Mouse (Mus musculus) megakaryocyte, embryonic 14.5 days (primary cell): Measurements from ENCODE around the gene Cmtm8. TPM values are rescaled to one million over a fixed set of nuclear protein-coding genes. Genes with fewer than 3 reads are reported as not detected.

Source experiments
- H3K27me3 ChIP-seq: replicated peaks from 2 replicates; pipeline ENCODE3; 2012; ENCODE audit warnings: inconsistent platforms
- H3K36me3 ChIP-seq: replicated peaks from 2 replicates; pipeline ENCODE3; 2012; ENCODE audit warnings: low read length, inconsistent platforms, mixed read lengths
- H3K4me1 ChIP-seq: 2 replicates; pipeline ENCODE4 v1.6.1; 2012; ENCODE audit warnings: inconsistent platforms
- H3K4me3 ChIP-seq: replicated peaks from 2 replicates; pipeline ENCODE3; 2012; ENCODE audit warnings: moderate library complexity, mild to moderate bottlenecking, inconsistent platforms
- H3K9me3 ChIP-seq: 2 replicates; pipeline ENCODE4 v1.6.1; 2012; ENCODE audit warnings: inconsistent platforms
- FLI1 ChIP-seq: IDR thresholded peaks from 2 replicates; pipeline ENCODE4 v1.6.1; 2012; ENCODE audit warnings: low read length, inconsistent platforms, mixed read lengths
- GATA1 ChIP-seq: IDR thresholded peaks from 3 replicates; pipeline ENCODE4 v1.6.1; 2012; ENCODE audit warnings: mixed read lengths, low read length, inconsistent platforms, borderline replicate concordance
- polyA plus RNA-seq: library from polyadenylated mRNA; stranded (reverse); fragments of >175 nt; gene quantifications from 2 replicates; pipeline ENCODE4 v1.2.3, GENCODE M21; 2012; ENCODE audit warnings: low replicate concordance; ENCODE audit not compliant: insufficient read depth

Gene Cmtm8
- polyA plus RNA-seq, 1 experiment, result 3.0 TPM

- TF ChIP-seq FLI1 (no peak), GATA1 (no peak)
- Histone ChIP-seq H3K36me3 (no peaks in the 10 kb centered on the region), H3K4me1 (no peaks in the 10 kb centered on the region; the same call in 1 of the 2 replicates), H3K9me3 (peaks cover 4% of the 10 kb centered on the region), H3K27me3 (peaks cover 39% of the 10 kb centered on the region), H3K4me3 (peak overlapping the region; percentile 21)
Measured at GRCm38 (mm10) chr9:114805151-114805671, 38.7 kb downstream of the Cmtm8 start.

GRCm38 (mm10) chr9:114802191-114802590, 41.8 kb downstream of the Cmtm8 start:
- TF ChIP-seq FLI1 (no peak), GATA1 (no peak)
- Histone ChIP-seq H3K9me3 (peaks cover 4% of the 10 kb centered on the region), H3K27me3 (peaks cover 53% of the 10 kb centered on the region), H3K36me3 (no peaks in the 10 kb centered on the region), H3K4me3 (no peak overlapping the region), H3K4me1 (peaks cover 7% of the 10 kb centered on the region; the same call in 1 of the 2 replicates)

DNA sequence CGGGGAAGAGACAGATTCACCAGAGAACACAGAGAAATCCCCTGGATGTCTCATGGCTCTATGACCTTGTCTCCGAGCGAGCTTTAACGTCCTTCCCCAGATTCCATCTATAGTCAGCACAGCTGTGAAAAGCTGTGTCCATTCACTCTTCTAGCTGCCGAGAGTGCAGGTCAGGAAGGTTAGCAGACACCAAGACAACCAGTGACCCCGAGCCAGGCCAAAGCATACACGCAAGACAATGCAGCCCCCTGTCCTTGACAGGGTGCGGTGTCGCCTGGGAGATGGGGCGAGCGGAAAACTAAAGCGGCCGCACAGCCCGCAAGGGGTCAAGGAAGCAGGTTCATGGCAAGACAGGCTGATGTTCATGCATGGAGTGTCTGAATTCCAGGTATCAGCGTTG, 42.7 kb downstream of the Cmtm8 start:
- peaks cover 4% of the 10 kb centered on the region for H3K9me3 ChIP-seq
- H3K4me3 ChIP-seq, result no peak overlapping the region
- H3K36me3 ChIP-seq, result no peaks in the 10 kb centered on the region
- H3K27me3 ChIP-seq, result peaks cover 57% of the 10 kb centered on the region
- TF ChIP-seq FLI1 (no peak), GATA1 (no peak)
- peaks cover 8% of the 10 kb centered on the region; the same call in 1 of the 2 replicates for H3K4me1 ChIP-seq

DNA sequence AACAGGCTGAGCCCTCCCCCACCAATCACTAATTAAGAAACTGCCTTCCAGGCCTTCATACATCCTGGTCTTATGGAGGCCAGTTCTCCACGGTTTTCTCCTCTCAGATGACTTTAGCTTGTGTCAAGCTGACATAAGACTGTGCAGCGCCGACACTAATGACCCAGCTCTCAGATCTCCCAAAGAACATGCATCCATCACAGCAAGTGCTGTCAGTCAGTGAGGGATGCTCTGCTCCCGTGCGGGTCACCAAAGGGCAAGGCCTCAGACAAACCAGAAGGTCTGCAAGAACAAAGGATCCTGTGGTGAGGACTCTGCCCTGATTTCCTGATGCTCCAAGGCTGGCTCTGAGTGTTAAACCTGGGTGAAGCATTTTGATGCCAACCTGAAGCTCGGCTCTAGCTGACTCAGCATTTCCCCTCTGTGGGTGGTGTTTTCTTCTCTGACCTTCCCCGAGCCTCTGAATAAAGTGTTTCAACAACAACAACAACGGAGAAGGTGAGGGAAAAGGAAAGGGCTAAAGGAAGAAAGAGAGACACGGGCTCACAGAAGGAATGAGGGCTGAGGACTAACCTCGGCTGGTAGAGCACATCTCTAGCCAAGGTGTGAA, 44.4 kb downstream of the Cmtm8 start:
- peaks cover 53% of the 10 kb centered on the region for H3K27me3 ChIP-seq
- H3K36me3 ChIP-seq, result no peaks in the 10 kb centered on the region
- TF ChIP-seq GATA1, result no peak
- no peak for TF ChIP-seq FLI1
- no peak overlapping the region for H3K4me3 ChIP-seq
- H3K4me1 ChIP-seq, result peaks cover 8% of the 10 kb centered on the region; the same call in 1 of the 2 replicates
- peaks cover 4% of the 10 kb centered on the region for H3K9me3 ChIP-seq

GRCm38 (mm10) chr9:114798845-114799244, 45.1 kb downstream of the Cmtm8 start:
- Histone ChIP-seq H3K27me3 (peaks cover 54% of the 10 kb centered on the region), H3K4me3 (no peak overlapping the region), H3K36me3 (no peaks in the 10 kb centered on the region), H3K9me3 (peaks cover 4% of the 10 kb centered on the region), H3K4me1 (peaks cover 15% of the 10 kb centered on the region)
- TF ChIP-seq GATA1 (no peak), FLI1 (no peak)

- Histone ChIP-seq H3K4me1 (peaks cover 15% of the 10 kb centered on the region), H3K9me3 (peaks cover 4% of the 10 kb centered on the region), H3K36me3 (no peaks in the 10 kb centered on the region), H3K27me3 (peaks cover 51% of the 10 kb centered on the region), H3K4me3 (no peak overlapping the region)
- TF ChIP-seq FLI1, result no peak
- no peak for TF ChIP-seq GATA1
Measured at GRCm38 (mm10) chr9:114797329-114798004, 46.5 kb downstream of the Cmtm8 start.

DNA sequence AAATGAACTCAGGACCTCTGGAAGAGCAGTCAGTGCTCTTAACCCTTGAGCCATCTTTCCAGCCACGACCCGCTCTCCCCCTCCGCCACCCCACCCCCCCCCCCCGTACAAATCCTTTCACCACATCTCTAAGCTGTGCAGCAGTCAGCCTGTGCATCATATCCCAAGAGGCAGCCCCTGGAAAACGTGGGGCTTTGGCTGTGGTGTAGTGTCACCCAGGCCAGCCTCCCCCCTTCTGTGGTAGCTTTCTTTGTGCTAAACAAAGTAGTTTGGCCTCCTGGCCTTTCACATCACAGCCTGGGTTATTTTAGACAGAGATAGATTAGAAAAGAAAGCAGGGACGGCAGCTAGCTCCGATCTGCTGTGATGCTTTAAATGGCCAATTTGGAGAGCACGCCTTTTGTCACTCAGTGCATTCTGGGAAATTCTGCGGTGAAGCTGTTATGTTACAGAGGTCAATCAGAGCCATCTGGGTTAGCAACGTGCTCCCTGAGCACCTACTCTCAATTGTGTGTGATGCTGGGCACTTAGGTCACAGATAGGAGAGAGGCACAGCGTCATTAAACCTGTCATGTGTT, 47.4 kb downstream of the Cmtm8 start:
- Histone ChIP-seq H3K4me3 (no peak overlapping the region), H3K36me3 (no peaks in the 10 kb centered on the region), H3K4me1 (peaks cover 15% of the 10 kb centered on the region), H3K9me3 (no peaks in the 10 kb centered on the region), H3K27me3 (peaks cover 51% of the 10 kb centered on the region)
- TF ChIP-seq GATA1, result no peak
- TF ChIP-seq FLI1, result no peak

DNA sequence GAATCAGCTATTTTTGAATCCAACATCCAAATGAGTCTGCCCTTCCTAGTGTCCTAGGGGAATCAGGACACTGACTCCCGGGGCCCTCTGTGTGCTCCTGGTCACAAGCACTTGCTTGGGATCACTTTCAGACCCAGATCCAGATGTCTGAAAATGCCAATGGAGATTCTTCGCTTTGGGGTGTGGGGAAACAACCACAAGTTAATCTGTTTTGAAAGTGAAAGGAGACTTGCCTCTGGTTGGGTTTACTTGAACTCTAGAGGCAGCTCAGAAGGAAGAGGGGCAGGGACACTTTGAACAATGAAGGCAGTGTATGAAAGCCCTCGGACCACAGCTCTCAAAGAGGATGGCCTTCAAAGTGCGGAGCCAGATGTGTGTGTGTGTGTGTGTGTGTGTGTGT, 49.5 kb downstream of the Cmtm8 start:
- Histone ChIP-seq H3K9me3 (no peaks in the 10 kb centered on the region), H3K4me3 (no peak overlapping the region), H3K4me1 (peaks cover 34% of the 10 kb centered on the region), H3K36me3 (no peaks in the 10 kb centered on the region), H3K27me3 (peaks cover 49% of the 10 kb centered on the region)
- no peak for TF ChIP-seq FLI1
- TF ChIP-seq GATA1, result no peak

DNA sequence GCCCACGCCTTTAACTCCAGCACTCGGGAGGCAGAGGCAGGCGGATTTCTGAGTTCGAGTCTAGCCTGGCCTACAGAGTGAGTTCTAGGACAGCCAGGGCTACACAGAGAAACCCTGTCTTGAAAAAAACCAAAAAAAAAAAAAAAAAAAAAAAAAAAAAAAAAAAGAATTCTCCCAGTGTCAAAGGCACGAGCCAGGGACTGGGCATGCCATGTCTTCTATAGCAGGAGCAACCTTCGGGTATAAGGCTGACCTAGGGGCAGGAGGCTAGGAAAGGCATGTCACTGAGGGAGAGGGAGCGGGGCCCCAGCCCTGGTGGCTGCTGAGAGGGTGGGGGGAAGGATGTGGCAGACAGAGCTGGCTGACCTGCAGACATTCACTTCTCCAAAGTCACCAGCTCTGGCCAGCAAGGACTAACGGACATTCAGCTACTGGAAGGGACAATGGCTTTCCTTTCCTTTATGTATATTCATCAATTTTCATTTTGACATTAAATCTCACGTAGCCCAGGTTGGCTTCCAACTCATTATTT, 50.1 kb downstream of the Cmtm8 start:
- H3K36me3 ChIP-seq, result no peaks in the 10 kb centered on the region
- H3K9me3 ChIP-seq, result no peaks in the 10 kb centered on the region
- TF ChIP-seq GATA1, result no peak
- peaks cover 38% of the 10 kb centered on the region for H3K4me1 ChIP-seq
- H3K4me3 ChIP-seq, result no peak overlapping the region
- H3K27me3 ChIP-seq, result peaks cover 45% of the 10 kb centered on the region

- H3K27me3 ChIP-seq, result peaks cover 46% of the 10 kb centered on the region
- no peak overlapping the region for H3K4me3 ChIP-seq
- peaks cover 7% of the 10 kb centered on the region for H3K9me3 ChIP-seq
- peaks cover 2% of the 10 kb centered on the region for H3K36me3 ChIP-seq
- no peak for TF ChIP-seq FLI1
- no peak for TF ChIP-seq GATA1
- peaks cover 49% of the 10 kb centered on the region for H3K4me1 ChIP-seq
Measured at GRCm38 (mm10) chr9:114789989-114790388, 54.0 kb downstream of the Cmtm8 start.
